27 mouse cellular contexts compared by ENCODE assay signal in genomic region chr16:45004443-45004842, GRCm38 (mm10).
"Had no signal": no experiment of that assay in that cellular context is flagged by ENCODE, and none has a peak within 500 bp of the region (broad histone marks: within the 10 kb centered on the region; RNA-seq: fewer than 3 reads in every experiment).

No protein-coding gene starts in this region.

- H3K36me3 ChIP-seq: heart, embryonic 13.5 days; heart, embryonic 15.5 days; hindbrain, embryonic 10.5 days; hindbrain, embryonic 12.5 days; hindbrain, embryonic 15.5 days; kidney, embryonic 15.5 days; limb, embryonic 13.5 days; limb, embryonic 15.5 days; liver, embryonic 12.5 days had no signal

- H3K4me3 ChIP-seq: gastrocnemius, adult 2 months; heart, adult 2 months; heart, embryonic 13.5 days; heart, embryonic 15.5 days; hindbrain, embryonic 10.5 days; hindbrain, embryonic 12.5 days; hindbrain, embryonic 15.5 days; kidney, embryonic 15.5 days; left cerebral cortex, adult 2 months; limb, embryonic 13.5 days; limb, embryonic 15.5 days; liver, embryonic 12.5 days had no signal

- H3K4me2 ChIP-seq: heart, embryonic 11.5 days; heart, embryonic 13.5 days; heart, embryonic 15.5 days; hindbrain, embryonic 12.5 days; hindbrain, embryonic 15.5 days; kidney, embryonic 15.5 days; limb, embryonic 13.5 days; limb, embryonic 15.5 days; liver, embryonic 12.5 days had no signal

- DNase-seq: gastrocnemius, adult 2 months; gastrocnemius, postnatal 10 days; gastrocnemius, postnatal 25 days; heart, adult 2 months; heart, postnatal 14 days; heart, postnatal 36 days; kidney, adult 11 months; kidney, adult 2 months; kidney, adult 9 months; kidney, postnatal 14 days; kidney, postnatal 36 days; layer of hippocampus, adult 9-11 months; layer of hippocampus, postnatal 36 days had no signal

- H3K27ac ChIP-seq: gastrocnemius, adult 2 months; heart, adult 2 months; heart, embryonic 13.5 days; heart, embryonic 15.5 days; hindbrain, embryonic 10.5 days; hindbrain, embryonic 12.5 days; hindbrain, embryonic 15.5 days; hindbrain, postnatal 0 days; kidney, embryonic 15.5 days; kidney, postnatal 0 days; left cerebral cortex, adult 2 months; limb, embryonic 13.5 days; limb, embryonic 15.5 days; liver, embryonic 12.5 days had no signal

- H3K9ac ChIP-seq: heart, embryonic 13.5 days; heart, embryonic 15.5 days; hindbrain, embryonic 12.5 days; hindbrain, embryonic 15.5 days; kidney, embryonic 15.5 days; limb, embryonic 13.5 days; limb, embryonic 15.5 days; liver, embryonic 12.5 days had no signal

- H3K4me1 ChIP-seq: heart, embryonic 13.5 days; heart, embryonic 15.5 days; hindbrain, embryonic 10.5 days; hindbrain, embryonic 12.5 days; hindbrain, embryonic 15.5 days; kidney, embryonic 15.5 days; limb, embryonic 13.5 days; limb, embryonic 15.5 days; liver, embryonic 12.5 days had no signal

- H3K27me3 ChIP-seq: heart, embryonic 13.5 days; heart, embryonic 15.5 days; hindbrain, embryonic 12.5 days; hindbrain, embryonic 15.5 days; kidney, embryonic 15.5 days; limb, embryonic 13.5 days; limb, embryonic 15.5 days; liver, embryonic 12.5 days had no signal

- ATAC-seq: hindbrain, postnatal 0 days; intestine, embryonic 16.5 days; liver, embryonic 12.5 days had no signal

- H3K9me3 ChIP-seq: heart, embryonic 13.5 days; heart, embryonic 15.5 days; hindbrain, embryonic 10.5 days; hindbrain, embryonic 12.5 days; hindbrain, embryonic 15.5 days; kidney, embryonic 15.5 days; limb, embryonic 13.5 days; limb, embryonic 15.5 days; liver, embryonic 12.5 days had no signal
